Mouse (Mus musculus): ENCODE results near the gene Wwp2.
"Not testable (repeated sequence)": the region's sequence is repeated elsewhere in the genome, so short reads cannot be mapped to it uniquely, and the experiment has no call there.

Gene Wwp2

DNA sequence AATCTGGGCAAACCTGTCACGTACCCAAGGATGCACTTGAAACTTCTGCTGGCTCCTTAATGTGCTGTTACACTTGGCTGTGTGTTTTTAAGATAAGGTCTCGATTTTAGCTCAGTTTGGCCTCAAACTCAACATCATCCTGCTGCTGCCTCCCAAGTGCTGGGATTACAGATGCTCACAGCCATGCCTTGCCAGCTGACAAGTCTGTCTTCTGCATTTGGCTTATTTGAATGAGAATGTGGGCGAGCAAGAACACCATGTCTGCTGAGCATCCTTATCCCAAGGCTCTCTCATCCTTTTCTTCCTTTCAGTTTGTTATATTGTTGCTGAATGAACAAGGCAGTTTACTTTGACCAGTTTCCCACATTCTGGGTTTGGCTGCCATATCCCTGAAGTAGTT, 39.4 kb downstream of the Wwp2 start:
- no peak for DNase-seq (ENCODE audit: low read depth)

DNA sequence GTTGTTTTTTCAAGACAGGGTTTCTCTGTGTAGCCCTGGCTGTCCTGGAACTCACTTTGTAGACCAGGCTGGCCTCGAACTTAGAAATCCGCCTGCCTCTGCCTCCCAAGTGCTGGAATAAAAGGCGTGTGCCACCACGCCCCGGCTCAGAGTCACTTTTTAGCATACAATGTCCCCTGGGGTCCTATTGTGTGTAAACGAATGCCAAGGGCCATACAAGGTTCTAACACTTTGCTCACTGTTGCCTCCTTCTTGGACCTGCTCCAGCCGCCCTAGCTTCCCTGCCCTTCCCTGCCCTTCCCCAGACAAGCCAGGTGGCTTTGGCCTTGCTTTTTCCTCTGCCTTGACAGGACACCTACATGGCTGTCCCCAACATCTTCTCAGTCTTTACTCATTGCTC, 40.6 kb downstream of the Wwp2 start:
- not testable (repeated sequence) for DNase-seq (ENCODE audit: low read depth)

DNA sequence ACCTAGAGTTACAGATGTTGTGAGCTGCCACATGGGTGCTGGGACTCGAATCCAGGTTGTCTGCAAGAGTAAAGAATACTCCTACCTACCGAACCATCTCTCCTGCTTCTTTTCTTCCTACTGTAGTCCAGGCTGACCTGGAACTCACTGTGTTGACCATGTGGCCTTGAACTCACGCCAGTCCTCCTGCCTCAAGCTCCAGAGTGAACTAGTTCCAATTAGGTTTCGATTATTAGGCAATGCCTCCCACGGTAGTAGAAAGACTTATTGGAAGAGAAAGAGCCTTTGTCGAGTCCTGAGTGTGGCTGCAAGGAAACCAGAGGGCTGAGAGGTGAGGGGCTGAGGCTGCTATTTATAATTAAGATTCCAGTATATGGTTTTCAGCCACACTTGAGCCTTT, 42.6 kb downstream of the Wwp2 start:
- no peak for DNase-seq (ENCODE audit: low read depth)

DNA sequence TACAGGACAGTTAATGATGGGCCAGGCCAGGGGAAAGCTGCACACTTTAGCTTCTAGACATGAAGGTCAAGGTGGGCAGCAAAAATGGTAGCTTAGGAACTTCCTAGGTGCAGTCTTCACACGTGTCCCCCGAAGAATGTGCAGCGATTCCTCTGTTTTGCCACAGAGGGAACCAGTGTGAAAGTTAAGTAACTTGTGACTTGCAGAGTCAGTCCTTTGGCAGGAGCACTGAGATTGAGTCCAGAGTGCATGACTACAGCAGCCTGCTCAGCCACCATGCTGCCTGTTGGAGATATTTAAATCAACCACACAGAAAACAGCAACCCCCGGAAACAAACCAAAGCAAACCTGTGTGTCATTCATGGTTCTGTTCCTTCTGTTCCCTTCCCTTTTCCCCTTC, 44.3 kb downstream of the Wwp2 start:
- DNase-seq (ENCODE audit: low read depth) = no peak

DNA sequence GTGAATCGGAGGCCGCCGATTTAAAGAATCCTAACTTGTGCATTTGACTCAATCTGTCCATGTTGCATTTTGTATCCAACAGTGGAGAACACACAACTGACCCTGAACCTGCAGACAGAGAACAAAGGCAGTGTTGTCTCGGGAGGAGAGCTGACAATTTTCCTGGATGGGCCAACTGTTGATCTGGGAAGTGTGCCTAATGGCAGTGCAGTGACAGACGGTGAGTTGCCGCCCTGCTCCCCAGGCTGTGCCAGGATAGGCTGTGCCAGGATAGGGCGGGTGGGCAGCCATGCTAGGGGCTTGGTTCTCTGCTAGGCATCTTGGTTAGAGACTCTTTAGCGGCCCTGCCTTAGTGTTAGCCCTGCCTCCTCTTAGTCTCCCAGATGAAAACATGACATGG, 47.1 kb downstream of the Wwp2 start:
- no peak for DNase-seq (ENCODE audit: low read depth)

DNA sequence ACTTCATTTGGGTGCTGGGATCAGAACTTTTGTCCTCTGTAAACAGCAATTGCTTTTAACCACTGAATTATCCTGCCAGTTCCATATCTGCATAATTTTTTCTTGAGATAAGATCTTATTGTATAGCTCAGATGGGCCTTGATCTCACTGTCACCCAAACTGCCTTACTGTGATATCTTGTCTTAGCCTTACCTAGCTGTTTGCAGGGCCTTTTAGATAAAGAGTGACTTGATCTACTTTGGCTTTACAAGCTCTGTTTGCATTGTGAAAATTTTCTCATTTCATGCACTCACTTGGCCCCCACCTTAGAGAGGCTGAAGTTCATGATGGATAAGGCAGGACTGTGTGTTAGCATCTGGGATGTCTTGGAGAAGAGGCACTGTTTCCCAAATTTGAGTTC, 48.8 kb downstream of the Wwp2 start:
- DNase-seq (ENCODE audit: low read depth) = no peak

DNA sequence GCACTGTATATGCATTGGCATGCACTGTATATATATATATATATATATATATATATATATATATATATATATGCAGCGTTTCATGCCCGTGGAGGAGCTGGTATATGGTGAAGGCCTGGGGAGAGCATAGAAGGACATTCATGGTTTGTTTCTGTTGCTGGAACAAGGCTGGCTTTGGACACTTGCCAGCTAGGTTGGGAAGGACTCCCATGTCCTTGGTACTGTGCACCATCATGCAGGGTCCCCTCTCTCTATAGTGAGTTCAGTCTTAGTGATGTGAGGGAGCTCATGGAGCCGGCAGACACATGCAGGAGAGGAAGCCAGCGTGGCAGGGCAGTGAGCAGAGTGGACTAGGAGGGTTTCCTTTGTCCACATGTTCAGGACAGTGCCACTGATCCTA, 52.4 kb downstream of the Wwp2 start:
- no peak for DNase-seq (ENCODE audit: low read depth)

DNA sequence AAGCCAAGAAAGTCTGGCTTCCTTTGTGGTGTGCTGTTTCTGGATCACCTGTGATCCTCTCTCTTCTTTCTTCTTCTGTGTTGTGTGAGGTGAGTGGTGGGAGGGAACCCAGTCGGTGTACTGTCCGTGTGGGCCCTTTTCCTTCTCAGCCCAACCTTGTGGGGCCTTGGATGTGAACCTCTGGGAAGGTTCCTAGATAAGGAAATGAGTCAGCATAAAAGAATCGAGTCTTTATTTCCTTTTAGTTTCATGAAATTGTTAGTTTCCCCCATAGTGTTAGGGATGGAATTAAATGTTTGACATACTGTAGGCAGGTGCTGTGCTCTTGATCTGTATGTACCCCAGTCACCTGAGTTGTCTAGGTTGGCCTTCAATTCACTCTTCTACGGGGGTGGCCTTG, 52.9 kb downstream of the Wwp2 start:
- DNase-seq (ENCODE audit: low read depth) = peak; percentile 24

DNA sequence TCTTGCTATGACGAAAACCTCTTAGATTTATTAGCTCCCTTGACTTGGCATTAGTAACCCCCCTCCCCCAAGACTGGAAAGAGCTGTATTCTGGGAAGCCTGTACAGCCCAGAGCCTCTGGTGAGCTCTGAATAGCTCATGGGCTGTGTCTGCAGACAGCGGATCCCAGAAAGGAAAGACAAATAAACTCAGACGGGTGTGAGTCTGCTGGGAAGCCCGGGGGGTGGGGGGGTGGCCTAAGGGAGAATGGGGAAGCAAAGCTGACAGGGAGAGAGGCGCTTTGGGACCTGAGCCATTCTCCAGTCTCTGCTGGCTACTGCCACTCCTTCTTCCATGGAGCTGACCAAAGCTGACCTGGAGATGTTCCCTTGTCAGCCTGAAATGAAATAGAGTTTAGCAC, 53.8 kb downstream of the Wwp2 start:
- DNase-seq (ENCODE audit: low read depth) = no peak

DNA sequence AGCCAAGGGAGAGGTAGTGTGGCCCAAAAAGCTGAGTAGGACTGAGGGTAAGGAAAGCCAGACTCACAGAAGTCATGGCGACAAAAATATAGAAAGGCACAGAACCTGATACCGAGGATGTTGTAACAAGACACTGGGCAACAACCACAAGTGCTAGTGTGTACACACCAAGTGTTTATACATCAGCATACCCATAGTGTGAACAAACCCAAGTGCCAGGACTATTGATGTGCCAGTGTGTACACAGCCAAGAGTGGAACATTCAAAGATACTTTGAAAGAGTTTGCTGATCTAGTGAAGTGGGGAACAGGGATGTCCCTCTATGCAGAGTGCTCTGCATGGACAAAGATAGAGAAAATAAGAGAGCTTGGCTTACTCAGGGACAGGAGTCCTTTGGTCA, 54.5 kb downstream of the Wwp2 start:
- DNase-seq (ENCODE audit: low read depth) = no peak

DNA sequence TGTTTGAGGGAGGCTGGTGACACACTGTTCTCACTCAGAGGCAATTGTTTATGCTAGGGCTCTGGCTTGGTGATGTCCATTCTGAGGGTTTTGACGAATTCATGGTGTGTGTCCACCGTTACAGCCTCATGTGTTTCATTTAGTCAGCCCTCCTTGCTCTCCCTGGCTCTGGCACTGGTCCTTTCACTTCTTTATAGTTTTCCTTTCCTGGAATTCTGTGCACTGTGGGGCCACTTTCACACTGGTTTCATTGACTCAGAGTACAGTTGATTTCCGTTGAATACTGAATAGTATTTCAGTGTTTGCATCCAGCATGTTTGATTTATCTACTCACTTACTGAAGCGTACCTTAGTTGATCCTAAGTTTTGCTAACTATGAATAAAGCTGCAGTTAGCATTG, 55.0 kb downstream of the Wwp2 start:
- DNase-seq (ENCODE audit: low read depth) = no peak

DNA sequence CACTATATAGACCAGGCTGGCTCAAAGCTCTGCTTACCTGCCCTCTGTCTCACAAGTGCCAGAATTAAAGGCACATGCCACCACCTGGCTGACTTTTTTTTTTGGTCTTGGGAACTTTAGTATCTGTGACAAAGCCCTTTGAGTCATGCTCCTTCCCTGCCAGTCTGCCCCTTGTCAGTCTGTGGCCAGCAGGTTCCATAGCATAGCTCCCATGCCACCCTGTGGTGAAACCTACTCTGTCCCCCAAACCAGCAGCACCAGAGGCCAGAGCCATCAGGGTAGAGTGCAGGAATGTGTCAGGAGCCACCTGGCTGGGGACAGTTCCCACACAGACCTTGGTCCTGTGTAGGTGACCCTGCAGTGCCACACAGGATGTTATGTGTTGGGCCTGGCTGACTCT, 55.7 kb downstream of the Wwp2 start:
- peak; percentile 59 for DNase-seq (ENCODE audit: low read depth)

DNA sequence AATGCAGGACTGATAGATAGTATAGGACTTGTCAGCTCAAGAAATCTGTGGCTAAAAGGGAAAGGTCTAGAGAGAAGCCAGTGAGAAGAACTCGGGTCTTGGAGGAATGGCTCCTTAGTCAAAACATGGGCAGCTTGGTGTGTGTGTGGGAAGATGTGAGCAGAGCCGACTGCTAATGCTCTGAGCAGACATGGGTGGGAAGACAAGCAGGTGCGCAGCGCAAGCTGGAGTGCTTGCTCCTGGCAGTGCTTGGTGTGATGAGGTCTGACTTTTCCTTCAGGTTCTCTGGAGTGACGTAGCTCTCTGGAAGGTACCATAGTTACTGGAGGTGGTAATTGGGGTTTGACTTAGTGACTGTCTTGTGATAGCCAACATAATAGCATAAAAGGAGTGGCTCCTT, 56.6 kb downstream of the Wwp2 start:
- no peak for DNase-seq (ENCODE audit: low read depth)

DNA sequence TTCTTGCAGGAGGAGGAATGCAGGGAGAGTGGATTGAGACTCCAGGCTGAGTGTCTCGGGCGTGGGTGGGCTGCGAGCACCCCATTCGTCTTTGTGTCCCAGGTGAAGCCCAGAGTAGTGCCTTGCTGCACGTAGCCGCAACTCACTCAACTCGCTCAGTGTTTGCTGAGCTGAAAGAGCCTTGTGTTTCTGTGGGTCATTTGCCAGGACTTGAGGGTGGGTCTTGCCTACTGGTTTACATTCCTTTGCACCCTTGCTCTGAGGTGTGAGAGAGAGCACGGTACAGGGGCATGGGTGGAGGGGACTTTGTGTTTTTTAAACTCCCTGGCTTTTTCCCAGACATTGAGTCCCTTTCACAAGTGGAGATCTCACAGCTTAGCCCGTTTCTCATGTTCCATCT, 59.3 kb downstream of the Wwp2 start:
- no peak for DNase-seq (ENCODE audit: low read depth)

DNA sequence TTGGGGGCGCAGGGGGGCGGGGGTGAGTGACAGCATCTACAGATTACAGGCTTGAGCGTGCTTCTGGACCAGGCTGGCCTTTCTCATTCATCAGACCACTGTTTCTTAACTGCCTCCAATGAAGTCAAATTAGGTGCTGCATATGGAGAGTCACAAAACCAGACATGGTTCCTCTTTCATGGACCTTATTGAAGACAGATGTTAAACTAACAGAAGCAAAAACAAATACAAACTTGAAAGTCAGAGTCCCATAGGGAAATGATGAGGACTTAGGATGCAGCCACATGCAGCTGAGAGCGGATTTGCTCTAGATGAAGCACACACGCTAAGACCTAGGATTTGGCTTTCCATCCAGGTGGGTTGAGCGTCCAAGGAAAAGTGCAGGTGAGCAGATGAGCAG, 61.5 kb downstream of the Wwp2 start:
- DNase-seq (ENCODE audit: low read depth) = no peak

DNA sequence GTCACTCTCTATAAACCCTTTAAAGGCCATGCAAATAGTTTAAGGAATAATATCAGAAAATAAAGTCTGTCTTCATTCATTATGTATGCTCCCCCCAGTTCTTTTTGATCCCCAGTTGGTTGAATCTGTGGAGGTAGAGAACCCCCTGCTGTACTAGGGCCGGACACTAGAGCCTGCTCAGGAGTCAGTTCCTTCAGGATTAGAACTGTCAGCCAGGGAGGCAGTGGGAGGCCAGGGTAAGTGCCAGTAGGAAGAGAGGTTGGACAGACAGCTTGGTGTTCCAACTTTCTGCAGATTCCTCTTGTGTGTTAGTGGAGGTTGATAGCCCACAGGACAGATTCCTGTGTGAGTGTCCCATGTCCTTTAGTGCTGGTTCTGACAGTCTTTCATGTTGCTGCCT, 62.2 kb downstream of the Wwp2 start:
- peak; percentile 35 for DNase-seq (ENCODE audit: low read depth)

DNA sequence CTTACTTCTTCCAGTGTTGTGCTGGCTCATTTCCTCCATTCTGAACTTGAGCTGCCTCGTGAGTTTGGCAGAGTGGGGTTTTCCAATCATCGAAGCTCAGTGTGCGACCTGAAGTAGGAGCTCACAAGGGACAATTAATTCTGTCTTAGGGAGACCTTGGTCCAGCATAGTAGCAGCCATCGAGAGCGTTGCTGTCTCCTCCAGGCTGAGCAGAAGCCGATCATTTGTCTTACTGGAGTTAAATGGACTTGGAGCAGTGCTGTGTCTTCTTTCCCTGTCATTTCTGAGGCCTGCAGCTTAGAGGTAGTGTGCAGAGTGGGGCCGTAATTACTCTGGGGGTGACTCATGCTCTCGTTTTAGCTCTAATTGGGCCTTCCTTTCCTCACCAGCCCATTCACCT, 62.6 kb downstream of the Wwp2 start:
- peak; percentile 61 for DNase-seq (ENCODE audit: low read depth)

DNA sequence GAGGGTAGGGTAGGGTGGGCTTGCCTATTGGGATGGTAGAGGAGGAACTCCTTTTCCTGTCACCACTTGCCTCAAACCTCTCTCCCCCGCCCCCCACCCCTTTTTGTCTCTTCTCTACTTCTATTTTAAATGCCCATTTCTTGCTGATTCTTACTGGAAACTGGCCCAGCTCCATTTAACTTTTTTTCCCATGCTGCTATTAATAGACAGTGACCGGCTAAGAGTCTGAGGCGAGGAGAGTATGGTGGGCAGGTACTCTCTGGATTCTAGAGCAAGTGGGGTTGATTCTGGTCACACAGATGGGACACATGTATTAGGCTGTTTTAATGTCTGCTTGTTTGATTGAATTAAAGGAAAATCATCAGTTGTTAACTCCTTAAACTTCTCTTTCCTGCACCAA, 63.4 kb downstream of the Wwp2 start:
- DNase-seq (ENCODE audit: low read depth) = no peak

DNA sequence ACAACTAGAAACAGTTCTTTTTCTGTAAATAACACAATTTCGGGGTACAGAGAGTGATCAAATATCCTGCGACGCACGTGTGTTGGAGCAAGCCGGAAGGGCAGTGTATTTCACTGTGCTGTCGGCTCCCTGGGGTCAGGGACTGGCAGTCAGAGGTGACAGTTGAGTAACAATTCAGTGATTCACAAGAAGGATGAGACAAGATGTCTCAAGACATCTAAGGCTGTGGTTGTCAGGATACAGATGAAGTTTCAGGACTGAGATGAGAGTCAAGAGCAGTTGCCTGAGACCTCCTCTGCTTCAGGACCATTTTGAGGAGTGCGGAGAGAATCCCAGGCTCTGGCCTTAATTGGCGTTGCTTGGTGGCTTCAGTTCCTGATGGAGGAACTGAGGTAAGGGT, 66.2 kb downstream of the Wwp2 start:
- DNase-seq (ENCODE audit: low read depth) = peak; percentile 83

DNA sequence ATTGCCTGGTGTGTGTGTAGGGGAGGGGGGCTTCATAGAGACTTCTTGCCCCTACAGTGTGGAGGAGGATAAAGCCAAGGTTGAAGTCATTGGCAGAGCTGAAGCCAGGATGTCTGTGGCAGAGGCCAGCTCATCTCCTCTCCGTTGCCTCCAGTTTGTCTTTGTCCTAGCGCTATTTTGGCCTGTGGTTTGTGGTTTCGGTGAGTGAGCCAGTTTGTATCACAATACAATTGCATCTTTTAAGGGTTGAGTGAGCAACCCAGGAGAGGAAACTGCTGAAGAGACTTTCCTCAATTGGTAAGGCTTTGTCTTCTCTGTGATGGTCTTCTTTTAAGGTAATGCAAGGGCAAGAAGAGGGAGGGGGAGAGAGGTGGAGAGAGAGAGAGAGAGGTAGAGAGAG, 66.8 kb downstream of the Wwp2 start:
- peak; percentile 95 for DNase-seq (ENCODE audit: low read depth)

DNA sequence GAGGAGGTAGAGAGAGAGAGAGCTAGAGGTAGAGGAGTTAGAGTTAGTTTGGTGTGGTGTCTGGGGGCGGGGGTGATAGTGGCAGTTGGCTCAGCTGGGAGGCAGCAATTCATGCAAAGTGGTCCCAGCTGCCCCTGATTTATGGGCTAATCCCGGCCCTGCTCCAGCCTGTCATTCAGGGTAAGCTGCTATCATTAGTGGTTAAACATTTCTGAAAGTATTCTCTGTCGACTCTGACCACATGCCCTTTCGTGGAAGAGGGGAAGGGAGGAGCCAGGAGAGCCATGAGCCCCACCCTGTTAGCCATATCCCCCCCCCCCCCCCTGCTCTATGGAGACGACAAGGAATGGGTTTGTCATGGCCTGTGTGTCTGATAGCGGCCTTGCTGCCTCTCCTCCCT, 67.2 kb downstream of the Wwp2 start:
- peak; percentile 86 for DNase-seq (ENCODE audit: low read depth)

DNA sequence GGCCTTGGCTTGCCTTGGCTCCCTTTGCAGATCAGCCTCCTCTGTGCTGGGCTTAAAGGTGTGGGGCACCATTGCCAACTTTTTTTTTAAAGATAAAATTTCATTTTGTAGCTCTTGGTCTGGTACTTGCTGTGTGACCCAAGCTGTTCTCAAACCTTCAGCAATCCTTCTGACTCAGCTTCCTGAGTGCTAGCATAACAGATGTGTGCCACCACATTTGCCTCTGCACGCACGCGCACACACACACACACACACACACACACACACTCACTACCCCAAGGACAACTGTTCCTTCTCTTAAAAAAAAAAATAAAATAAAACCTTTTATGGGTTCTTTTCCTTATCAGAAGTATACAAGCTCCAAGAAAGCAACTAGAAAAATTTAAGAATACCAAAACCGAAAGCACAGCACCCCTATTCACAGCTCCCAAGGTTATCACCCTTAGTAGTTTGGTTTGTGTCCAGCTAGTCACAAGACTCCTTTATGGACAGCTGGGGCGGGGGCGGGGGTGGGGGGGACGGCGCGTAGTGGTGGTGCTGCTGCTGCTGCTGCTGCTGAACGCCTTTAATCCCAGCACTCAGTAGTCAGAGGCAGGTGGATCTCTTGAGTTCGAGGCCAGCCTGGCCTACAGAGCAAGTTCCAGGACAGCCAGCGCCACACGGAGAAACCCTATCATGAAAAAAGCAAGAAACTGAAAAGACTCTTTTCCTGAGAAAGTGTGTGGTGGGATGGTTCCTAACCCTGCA, 68.2 kb downstream of the Wwp2 start:
- DNase-seq (ENCODE audit: low read depth) = peak; percentile 95

DNA sequence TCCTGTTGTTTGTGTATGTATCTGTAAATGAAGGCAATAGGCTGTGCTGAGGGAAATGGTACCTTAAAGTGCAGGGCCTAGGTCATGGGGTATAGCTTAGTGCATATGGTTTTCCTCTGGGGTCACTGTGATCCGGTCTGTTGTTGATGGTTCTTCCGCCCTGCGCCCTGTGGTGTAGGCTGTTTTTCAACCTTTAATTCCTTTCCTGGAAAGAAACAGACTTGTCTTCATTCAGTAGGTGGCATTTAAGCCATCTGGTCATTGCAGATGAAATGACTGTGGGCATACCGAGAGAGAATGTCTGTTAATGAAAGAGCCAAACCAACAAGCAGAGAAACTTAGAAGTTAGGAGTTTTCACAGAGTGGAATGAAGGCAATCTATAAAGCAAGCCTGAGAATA, 69.1 kb downstream of the Wwp2 start:
- DNase-seq (ENCODE audit: low read depth) = peak; percentile 63

DNA sequence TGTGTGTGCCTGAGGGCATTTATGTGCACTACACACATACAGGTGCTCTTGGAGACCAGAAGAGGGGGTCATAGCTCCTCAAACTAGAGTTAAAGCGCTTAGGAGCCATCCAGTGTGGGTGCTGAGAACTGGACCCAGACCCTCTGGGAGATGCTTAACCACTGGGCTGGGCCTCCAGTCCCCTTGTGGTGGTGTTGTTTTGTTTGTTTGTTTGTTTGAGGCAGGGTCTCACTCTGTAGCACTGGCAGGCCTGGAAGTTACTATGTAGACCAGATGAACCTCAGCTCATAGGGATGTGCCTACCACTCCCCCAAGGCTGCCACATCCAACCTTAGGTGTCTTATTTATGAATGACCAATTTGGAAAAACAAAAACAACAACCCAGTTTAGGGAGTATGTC, 70.9 kb downstream of the Wwp2 start:
- no peak for DNase-seq (ENCODE audit: low read depth)

DNA sequence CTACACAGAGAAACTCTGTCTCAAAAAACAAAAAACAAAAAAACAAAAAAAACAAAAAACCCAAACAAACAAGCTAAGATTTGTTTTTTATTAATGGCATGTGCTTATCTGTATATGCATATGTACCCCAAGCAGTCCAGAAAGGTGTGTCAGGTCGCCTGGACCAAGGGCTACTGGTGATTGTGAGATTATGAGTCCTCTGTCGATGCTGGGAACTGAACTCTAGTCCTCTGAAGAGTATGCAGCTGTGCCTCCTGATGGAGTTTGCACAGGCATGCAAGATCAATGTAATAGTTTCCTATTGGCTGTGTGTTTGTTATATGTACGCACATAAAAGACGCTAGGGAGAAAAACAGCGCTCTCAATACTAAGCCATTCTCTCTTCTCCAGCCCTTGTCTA, 74.0 kb downstream of the Wwp2 start:
- no peak for DNase-seq (ENCODE audit: low read depth)
